Mouse (Mus musculus): ENCODE measurements around the gene Crybg1. TPM values are rescaled to one million over a fixed set of nuclear protein-coding genes. Genes with fewer than 3 reads are reported as not detected.

The Crybg1 gene
- polyA plus RNA-seq, 1 experiment = 7.0 TPM

Other genes starting within 250 kb of the Crybg1 start
- 10.2 and 13.8 TPM in 2 replicates for gene Qrsl1, start 247.1 kb downstream of the Crybg1 start, polyA plus RNA-seq (2012; rRNA removed)
- gene Rtn4ip1, start 247.0 kb downstream of the Crybg1 start, polyA plus RNA-seq (2012; rRNA removed) = 14.5 and 15.3 TPM in 2 replicates
- 12.1 and 13.9 TPM in 2 replicates for gene Atg5, start 119.5 kb upstream of the Crybg1 start, polyA plus RNA-seq (2012; rRNA removed)

Data from gonadal fat pad, adult 2 months (tissue).